11 mouse cellular contexts compared by ENCODE assay signal in the genomic region with DNA sequence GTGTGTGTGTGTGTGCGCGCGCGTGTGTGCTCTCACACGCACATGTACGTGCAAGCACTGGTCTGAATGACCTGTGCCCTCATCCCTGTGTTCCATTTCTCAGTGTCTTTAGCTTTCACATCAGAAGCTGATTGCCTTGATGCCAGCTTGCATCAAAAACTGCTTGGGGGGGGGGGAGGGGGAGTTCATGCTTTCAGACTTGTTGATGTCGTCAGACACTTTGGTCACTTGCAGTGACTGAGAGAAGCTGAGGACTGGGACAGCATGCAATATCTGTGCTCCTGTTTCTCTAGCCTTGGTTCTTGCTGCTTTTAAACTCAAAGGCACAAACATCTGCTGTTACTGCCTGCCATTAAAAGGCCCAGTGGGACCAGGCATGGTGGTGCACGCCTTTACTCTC. TPM values are rescaled to one million over a fixed set of nuclear protein-coding genes. Genes with fewer than 3 reads are reported as not detected.
DNase-seq lines count a peak whose midpoint lies in the region; ATAC-seq lines count a peak whose summit lies in the region.
"Had no signal": no experiment of that assay in that cellular context is flagged by ENCODE, and none has a peak within 500 bp of the region (broad histone marks: within the 10 kb centered on the region; RNA-seq: fewer than 3 reads in every experiment).

No protein-coding gene starts in this region.

- H3K9me3 ChIP-seq in heart, embryonic 13.5 days: no peaks in the 10 kb centered on the region
- no peaks in the 10 kb centered on the region for H3K9me3 ChIP-seq in lung, embryonic 16.5 days (ENCODE audit: control insufficient read depth, low read length)
- no peaks in the 10 kb centered on the region for H3K9me3 ChIP-seq in intestine, embryonic 16.5 days (ENCODE audit: control insufficient read depth, low read length)
- H3K9me3 ChIP-seq in stomach, embryonic 14.5 days (ENCODE audit: control insufficient read depth, low read depth, low read length): no peaks in the 10 kb centered on the region

- H3K4me3 ChIP-seq in heart, embryonic 13.5 days: no peak overlapping the region
- no peak overlapping the region for H3K4me3 ChIP-seq in lung, embryonic 16.5 days (ENCODE audit: low read length)
- no peak overlapping the region for H3K4me3 ChIP-seq in intestine, embryonic 16.5 days (ENCODE audit: low read length)
- H3K4me3 ChIP-seq in stomach, embryonic 14.5 days (ENCODE audit: low read depth, low read length): no peak overlapping the region

- H3K9ac ChIP-seq in heart, embryonic 13.5 days: peak overlapping the region; percentile 40; the same call in 1 of the 2 replicates
- no peak overlapping the region for H3K9ac ChIP-seq in lung, embryonic 16.5 days (ENCODE audit: low read length)
- H3K9ac ChIP-seq in intestine, embryonic 16.5 days (ENCODE audit: low read depth, low read length): no peak overlapping the region
- no peak overlapping the region for H3K9ac ChIP-seq in stomach, embryonic 14.5 days (replicated peaks; ENCODE audit: low read depth, low read length)

- no peak for DNase-seq in heart, postnatal 4 days
- DNase-seq in lung, adult 18-20 months: no peak
- DNase-seq in cerebellum, postnatal 14 days: no peak
- DNase-seq: gastrocnemius, postnatal 14 days; right cerebral cortex, postnatal 25 days; thymus, adult 18-20 months had no signal

- H3K4me2 ChIP-seq in heart, embryonic 13.5 days: no peak overlapping the region
- no peak overlapping the region for H3K4me2 ChIP-seq in lung, embryonic 16.5 days (ENCODE audit: low read depth, low read length)
- H3K4me2 ChIP-seq in intestine, embryonic 16.5 days (ENCODE audit: low read depth, low read length): no peak overlapping the region
- no peak overlapping the region for H3K4me2 ChIP-seq in stomach, embryonic 14.5 days (replicated peaks; ENCODE audit: low read depth, low read length)

- H3K4me1 ChIP-seq in heart, embryonic 13.5 days: peaks cover 35% of the 10 kb centered on the region
- H3K4me1 ChIP-seq in lung, embryonic 16.5 days (replicated peaks; ENCODE audit: control insufficient read depth, insufficient read depth, low read length): peaks cover 38% of the 10 kb centered on the region
- H3K4me1 ChIP-seq in intestine, embryonic 16.5 days (ENCODE audit: control insufficient read depth, insufficient read depth, low read length): peaks cover 16% of the 10 kb centered on the region
- H3K4me1 ChIP-seq in stomach, embryonic 14.5 days (ENCODE audit: control insufficient read depth, insufficient read depth, low read length): peaks cover 24% of the 10 kb centered on the region; the same call in 1 of the 2 replicates

- 81% methylated on average over 8 of the region's 8 CpGs for WGBS in heart, embryonic 13.5 days
- 54% methylated on average over 8 of the region's 8 CpGs for WGBS in lung, embryonic 16.5 days
- WGBS in intestine, embryonic 16.5 days: 85% methylated on average over 8 of the region's 8 CpGs
- 80% methylated on average over 8 of the region's 8 CpGs for WGBS in stomach, embryonic 14.5 days

- no peaks in the 10 kb centered on the region for H3K36me3 ChIP-seq in heart, embryonic 13.5 days
- no peaks in the 10 kb centered on the region for H3K36me3 ChIP-seq in lung, embryonic 16.5 days (ENCODE audit: control insufficient read depth, insufficient read depth, low read length)
- no peaks in the 10 kb centered on the region for H3K36me3 ChIP-seq in intestine, embryonic 16.5 days (ENCODE audit: control insufficient read depth, insufficient read depth, low read length)
- no peaks in the 10 kb centered on the region for H3K36me3 ChIP-seq in stomach, embryonic 14.5 days (ENCODE audit: control insufficient read depth, insufficient read depth, low read length)

- no peak for ATAC-seq in heart, embryonic 13.5 days (ENCODE audit: extremely low read depth, insufficient number of reproducible peaks, low FRiP score, low TSS enrichment)
- ATAC-seq in lung, embryonic 16.5 days (ENCODE audit: low read depth): no peak
- no peak for ATAC-seq in intestine, embryonic 16.5 days
- ATAC-seq in stomach, embryonic 14.5 days (ENCODE audit: insufficient number of reproducible peaks, insufficient read depth, low FRiP score, low read depth): no peak
- no peak for ATAC-seq in activated CD4-positive, CD25-positive, alpha-beta regulatory T cell, adult 4 months

- H3K27ac ChIP-seq in heart, embryonic 13.5 days (replicated peaks): peak overlapping the region; percentile 77
- H3K27ac ChIP-seq in lung, embryonic 16.5 days (ENCODE audit: low read length): peak overlapping the region; percentile 84
- 0 out of 2 replicates have a peak overlapping the region, but pooled peaks have one; percentile 24 for H3K27ac ChIP-seq in intestine, embryonic 16.5 days (ENCODE audit: low read length)
- peak overlapping the region; percentile 79; the same call in 1 of the 2 replicates for H3K27ac ChIP-seq in stomach, embryonic 14.5 days (ENCODE audit: low read length)

- no peaks in the 10 kb centered on the region for H3K27me3 ChIP-seq in heart, embryonic 13.5 days (replicated peaks)
- no peaks in the 10 kb centered on the region for H3K27me3 ChIP-seq in lung, embryonic 16.5 days (ENCODE audit: control insufficient read depth, insufficient read depth, low read depth, low read length)
- no peaks in the 10 kb centered on the region for H3K27me3 ChIP-seq in intestine, embryonic 16.5 days (replicated peaks; ENCODE audit: control insufficient read depth, insufficient read depth, low read length)
- no peaks in the 10 kb centered on the region for H3K27me3 ChIP-seq in stomach, embryonic 14.5 days (ENCODE audit: control insufficient read depth, insufficient read depth, low read length)

RNA-seq across cellular contexts. Expression of a gene that starts 36.7 kb away (rescaled TPM):
- 44.1 and 46.1 TPM in 2 replicates for polyA plus RNA-seq in heart, embryonic 13.5 days (2015; fragmentation: Nextera tagmentation; extraction: Ambion mirVana)
- total RNA-seq in heart, postnatal 4 days (2021): 10 to 100 TPM; 28.5 to 29.3 TPM
- 62.1 and 67.1 TPM in 2 replicates for polyA plus RNA-seq in lung, embryonic 16.5 days (2015; fragmentation: Nextera tagmentation; extraction: Ambion mirVana)
- polyA plus RNA-seq in intestine, embryonic 16.5 days (2015; fragmentation: Nextera tagmentation; extraction: Ambion mirVana): 41.5 and 51.6 TPM in 2 replicates
- 63.3 and 67.9 TPM in 2 replicates for polyA plus RNA-seq in stomach, embryonic 14.5 days (2014; fragmentation: Nextera tagmentation; extraction: Ambion mirVana)
- 10 to 100 TPM; 32.9 to 39.6 TPM for polyA plus RNA-seq in activated CD4-positive, CD25-positive, alpha-beta regulatory T cell, adult 4 months (2017; shearing (Covaris generic))

RNA-seq across cellular contexts. Expression of a gene that starts 37.3 kb away (rescaled TPM):
- polyA plus RNA-seq in heart, embryonic 13.5 days (2015; fragmentation: Nextera tagmentation; extraction: Ambion mirVana): 7.7 and 8.2 TPM in 2 replicates
- total RNA-seq in heart, postnatal 4 days (2021): 10 to 100 TPM; 54.2 to 59.2 TPM
- polyA plus RNA-seq in lung, embryonic 16.5 days (2015; fragmentation: Nextera tagmentation; extraction: Ambion mirVana): 18.1 and 20.2 TPM in 2 replicates
- polyA plus RNA-seq in intestine, embryonic 16.5 days (2015; fragmentation: Nextera tagmentation; extraction: Ambion mirVana): 10.0 and 11.4 TPM in 2 replicates
- polyA plus RNA-seq in stomach, embryonic 14.5 days (2014; fragmentation: Nextera tagmentation; extraction: Ambion mirVana): 19.5 and 19.8 TPM in 2 replicates
- 1 to 10 TPM; 2.5 to 3.7 TPM for polyA plus RNA-seq in activated CD4-positive, CD25-positive, alpha-beta regulatory T cell, adult 4 months (2017; shearing (Covaris generic))

Comparison
In these comparisons a context has a peak if more than half of its experiments do, and no peak if none do; other contexts are left out.
1. H3K27ac ChIP-seq: peak in every context shown above with its lines; median percentile 84 in lung, embryonic 16.5 days; 79 in stomach, embryonic 14.5 days; 77 in heart, embryonic 13.5 days; 24 in intestine, embryonic 16.5 days.